Mouse (Mus musculus) embryonic fibroblast, embryonic 13.5 days (primary cell): ENCODE results near the gene Itgb8. TPM values are rescaled to one million over a fixed set of nuclear protein-coding genes. Genes with fewer than 3 reads are reported as not detected.
A peak's percentile ranks its signal among the peaks of the same experiment; 100 is the strongest.

Experiments
- H3K27ac ChIP-seq: 2 replicates; pipeline ENCODE4 v1.5.1; 2012; ENCODE audit warnings: low read length, control low read depth, inconsistent platforms; ENCODE audit not compliant: insufficient read depth
- H3K4me1 ChIP-seq: 2 replicates; pipeline ENCODE4 v1.6.1; 2011; ENCODE audit warnings: low read length; ENCODE audit not compliant: control insufficient read depth, insufficient read depth
- H3K4me3 ChIP-seq: 2 replicates; pipeline ENCODE4 v1.5.1; 2011; ENCODE audit warnings: mild to moderate bottlenecking, control low read depth, low read length; ENCODE audit not compliant: insufficient read depth
- CTCF ChIP-seq: IDR thresholded peaks from 2 replicates; pipeline ENCODE4 v1.5.1; 2011; ENCODE audit warnings: mild to moderate bottlenecking, control low read depth, low read length, moderate library complexity, borderline replicate concordance; ENCODE audit not compliant: insufficient read depth
- POLR2A ChIP-seq: IDR thresholded peaks from 2 replicates; pipeline ENCODE4 v1.6.1; 2011; ENCODE audit warnings: low read depth, mild to moderate bottlenecking, control low read depth, low read length, moderate library complexity
- polyA plus RNA-seq: library from polyadenylated mRNA; stranded (reverse); fragments of >200 nt; gene quantifications from 2 replicates; pipeline ENCODE4 v1.2.4, GENCODE M21; 2011; ENCODE audit warnings: low read depth; ENCODE audit not compliant: missing spikeins, insufficient read length

Gene Itgb8
- polyA plus RNA-seq, 1 experiment = 4.8 TPM

DNA sequence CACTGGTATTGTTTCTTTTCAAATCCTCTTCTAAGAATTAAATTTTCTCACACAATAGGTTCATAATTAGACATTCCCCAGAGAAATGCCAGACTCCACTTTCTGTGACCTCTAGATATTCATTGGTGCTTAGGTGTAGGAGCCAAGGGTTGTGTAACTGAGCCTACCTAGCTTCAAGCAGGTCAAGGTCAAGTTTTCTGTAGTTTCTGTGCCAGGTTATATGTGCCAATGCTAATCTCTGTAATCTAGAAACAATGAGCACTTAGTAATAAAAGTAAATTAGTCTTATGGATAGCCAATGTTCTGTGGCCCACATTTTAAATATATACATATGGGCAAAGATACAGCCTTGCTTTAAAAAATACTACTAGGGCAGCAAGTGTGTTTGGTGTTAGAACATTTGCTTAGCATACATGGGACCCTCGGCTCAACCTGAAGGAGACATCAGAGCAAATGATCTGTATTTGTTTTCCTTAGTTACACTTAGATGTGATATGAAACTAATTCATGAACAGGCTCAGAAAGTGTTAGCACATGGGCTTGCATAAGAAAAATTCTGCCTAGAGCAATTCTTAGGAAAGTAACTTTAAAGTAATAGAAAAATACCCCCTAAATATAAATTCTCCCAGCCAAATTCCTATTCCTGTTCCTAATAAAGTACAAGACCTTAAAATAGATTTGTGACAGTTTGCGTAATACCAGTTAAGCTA lies 56.2 kb downstream of the Itgb8 start:
- TF ChIP-seq CTCF = no peak
- no peak for TF ChIP-seq POLR2A
- H3K4me3 ChIP-seq = no peak overlapping the region

DNA sequence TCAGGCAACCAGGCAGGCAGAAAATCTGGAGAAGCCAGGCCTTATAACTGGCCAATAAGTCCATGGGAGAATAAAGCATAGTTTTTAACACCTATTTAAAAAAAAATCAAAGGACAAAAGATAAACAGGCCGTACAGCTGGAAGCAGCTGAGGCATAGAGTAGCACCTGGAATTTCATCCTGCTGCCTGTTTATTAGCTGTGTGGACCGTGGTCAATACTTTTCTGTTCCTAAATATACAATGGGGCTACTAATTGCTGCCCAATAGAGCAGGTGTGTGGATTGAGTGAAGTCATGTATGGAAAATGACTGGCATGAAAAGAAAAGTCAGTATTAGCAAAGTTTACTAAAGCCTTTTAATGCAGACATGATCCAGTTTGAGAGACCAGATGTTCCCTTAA lies 62.6 kb downstream of the Itgb8 start:
- Histone ChIP-seq H3K4me1 (no peaks in the 10 kb centered on the region), H3K4me3 (no peak overlapping the region), H3K27ac (no peak overlapping the region)
- TF ChIP-seq CTCF (no peak), POLR2A (no peak)

More for the DNA sequence above, 56.2 kb downstream of the Itgb8 start:
- Histone ChIP-seq H3K4me1 (no peaks in the 10 kb centered on the region), H3K27ac (no peak overlapping the region)

DNA sequence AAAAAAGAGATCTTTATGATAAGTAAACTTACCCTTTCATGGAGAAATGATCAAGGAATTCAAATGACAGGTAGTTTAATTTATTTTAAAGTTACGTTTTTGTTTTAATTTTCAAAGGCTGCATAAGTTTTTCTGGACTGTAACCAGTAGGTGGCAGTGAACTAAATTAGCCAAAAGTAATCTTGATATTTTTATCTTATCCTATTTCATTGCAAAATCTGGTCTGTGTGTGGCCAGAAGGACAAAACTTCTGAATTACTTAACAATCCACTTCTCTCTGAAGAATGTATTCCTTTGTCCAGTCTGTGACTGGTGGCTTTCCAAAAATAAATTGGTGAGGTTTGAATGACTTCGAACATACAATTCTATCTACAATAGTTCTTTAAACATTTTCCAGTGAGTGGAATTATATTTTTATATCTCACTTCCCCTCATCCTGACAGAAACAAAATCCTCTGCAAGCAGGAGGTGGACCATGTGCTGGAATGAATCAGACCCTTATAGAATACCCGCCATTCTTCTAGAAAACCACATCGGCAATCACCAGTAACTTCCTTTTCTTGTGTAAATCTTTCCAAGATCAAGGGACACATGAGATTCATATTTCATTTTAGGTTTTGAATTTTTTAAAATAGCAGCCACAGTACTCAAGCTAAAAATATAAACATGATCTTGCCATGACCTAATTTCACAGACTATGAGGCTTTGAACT lies 68.6 kb downstream of the Itgb8 start:
- Histone ChIP-seq H3K27ac (no peak overlapping the region), H3K4me3 (no peak overlapping the region), H3K4me1 (no peaks in the 10 kb centered on the region; the same call in 1 of the 2 replicates)
- TF ChIP-seq CTCF (no peak), POLR2A (no peak)

DNA sequence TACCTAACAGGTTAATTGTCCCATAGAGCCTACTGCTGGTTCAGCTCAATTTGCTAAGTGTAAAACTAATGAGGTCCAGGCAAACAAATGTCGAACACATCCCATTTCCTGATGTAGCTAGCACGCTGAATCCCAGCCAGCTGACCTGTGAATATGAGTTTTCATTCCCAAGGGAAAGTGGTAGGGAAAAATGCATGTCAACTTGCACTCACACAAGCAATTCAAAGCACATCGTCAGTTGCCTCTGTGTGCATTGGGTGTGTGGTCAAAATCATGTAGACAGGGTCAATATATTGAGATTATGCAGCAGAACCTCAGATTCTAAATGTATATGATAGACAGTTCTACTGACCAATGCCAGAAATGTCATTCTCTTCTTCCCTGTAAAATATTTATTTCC lies 69.5 kb downstream of the Itgb8 start:
- H3K4me1 ChIP-seq = no peaks in the 10 kb centered on the region; the same call in 1 of the 2 replicates
- H3K27ac ChIP-seq = no peak overlapping the region
- no peak overlapping the region for H3K4me3 ChIP-seq
- TF ChIP-seq POLR2A = no peak
- TF ChIP-seq CTCF = no peak

DNA sequence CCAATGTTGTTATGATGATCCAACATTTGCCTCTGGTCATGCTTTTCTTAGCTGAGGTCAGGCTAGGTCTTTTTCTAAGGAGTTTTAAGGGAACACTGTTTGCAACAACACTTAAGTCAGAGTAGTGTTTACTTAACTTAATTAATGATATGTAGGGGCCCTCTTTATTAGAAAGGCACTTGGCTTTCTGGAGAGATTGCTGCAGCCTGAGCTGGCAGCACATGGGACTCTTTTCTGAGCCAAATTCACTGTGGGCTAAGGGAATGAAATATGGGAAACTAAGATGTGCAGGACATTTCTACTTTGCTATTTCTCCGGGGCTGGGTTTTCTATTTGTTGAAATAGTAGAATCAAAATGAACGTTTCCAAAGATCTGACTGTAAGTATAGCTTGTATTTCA lies 73.5 kb downstream of the Itgb8 start:
- H3K27ac ChIP-seq = no peak overlapping the region; the same call in 1 of the 2 replicates
- no peak for TF ChIP-seq POLR2A
- no peak for TF ChIP-seq CTCF
- H3K4me1 ChIP-seq = no peaks in the 10 kb centered on the region; the same call in 1 of the 2 replicates
- H3K4me3 ChIP-seq = no peak overlapping the region

DNA sequence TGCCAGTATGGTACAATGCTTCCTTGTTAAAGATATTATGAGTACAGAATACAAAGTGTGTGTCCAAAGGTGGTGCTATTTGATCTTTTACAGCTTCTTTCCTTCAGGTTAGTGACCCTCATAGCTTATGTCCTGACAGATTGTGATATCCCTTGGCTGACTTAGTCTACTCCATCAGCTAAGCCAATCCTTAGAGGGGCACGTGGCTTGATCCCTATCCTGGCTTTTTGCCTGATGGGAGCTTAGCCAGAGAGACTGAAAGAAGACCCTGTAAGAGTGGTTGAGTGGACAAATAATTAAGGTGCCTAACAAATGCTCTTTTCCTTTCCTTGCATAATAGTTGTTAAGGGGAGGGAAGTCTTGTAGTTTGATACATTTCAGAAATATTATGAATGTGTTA lies 73.9 kb downstream of the Itgb8 start:
- TF ChIP-seq CTCF (no peak), POLR2A (no peak)
- no peaks in the 10 kb centered on the region; the same call in 1 of the 2 replicates for H3K4me1 ChIP-seq
- H3K27ac ChIP-seq = peak overlapping the region; percentile 20; the same call in 1 of the 2 replicates
- H3K4me3 ChIP-seq = no peak overlapping the region

DNA sequence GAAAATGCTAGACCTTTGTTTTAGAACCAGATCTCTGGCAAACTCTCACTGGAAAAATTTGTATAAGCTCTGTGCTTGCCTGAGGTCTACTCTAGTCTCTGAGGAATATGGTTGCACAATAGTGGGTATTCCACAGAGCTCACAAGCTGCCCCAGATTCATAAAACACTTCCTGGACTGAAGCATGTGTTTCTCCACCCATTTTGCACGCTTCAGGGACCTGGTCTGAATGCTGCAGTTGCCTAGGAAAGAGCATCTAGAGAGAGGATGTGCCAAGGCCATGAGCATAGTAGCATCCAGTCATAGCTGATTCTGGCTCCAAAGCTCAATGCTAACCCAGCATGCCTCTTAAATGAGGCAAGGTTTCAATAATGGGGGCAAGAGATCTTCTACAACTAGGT lies 74.4 kb downstream of the Itgb8 start:
- TF ChIP-seq POLR2A = no peak
- Histone ChIP-seq H3K27ac (no peak overlapping the region; the same call in 1 of the 2 replicates), H3K4me3 (no peak overlapping the region), H3K4me1 (no peaks in the 10 kb centered on the region; the same call in 1 of the 2 replicates)

DNA sequence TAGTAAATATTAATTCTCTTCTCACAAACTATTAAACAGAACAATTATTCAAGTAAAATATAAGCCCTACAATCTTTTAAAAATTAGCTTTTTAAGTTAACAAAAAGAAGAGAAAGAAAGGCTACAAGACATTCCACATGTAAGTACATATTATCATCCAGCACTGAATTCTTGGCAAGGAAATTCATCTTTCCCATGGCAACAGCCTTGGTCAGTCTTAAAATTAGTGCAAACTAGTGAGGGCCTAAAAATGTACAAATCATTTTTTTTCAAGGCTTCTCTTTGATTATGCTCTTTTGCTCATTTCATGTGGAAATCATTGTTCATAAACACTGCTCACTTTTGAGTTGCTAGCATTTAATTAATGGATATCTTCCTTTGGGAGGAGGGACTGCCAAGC lies 77.8 kb downstream of the Itgb8 start:
- no peak for TF ChIP-seq CTCF
- no peak for TF ChIP-seq POLR2A
- Histone ChIP-seq H3K4me3 (no peak overlapping the region), H3K27ac (no peak overlapping the region), H3K4me1 (no peaks in the 10 kb centered on the region)

DNA sequence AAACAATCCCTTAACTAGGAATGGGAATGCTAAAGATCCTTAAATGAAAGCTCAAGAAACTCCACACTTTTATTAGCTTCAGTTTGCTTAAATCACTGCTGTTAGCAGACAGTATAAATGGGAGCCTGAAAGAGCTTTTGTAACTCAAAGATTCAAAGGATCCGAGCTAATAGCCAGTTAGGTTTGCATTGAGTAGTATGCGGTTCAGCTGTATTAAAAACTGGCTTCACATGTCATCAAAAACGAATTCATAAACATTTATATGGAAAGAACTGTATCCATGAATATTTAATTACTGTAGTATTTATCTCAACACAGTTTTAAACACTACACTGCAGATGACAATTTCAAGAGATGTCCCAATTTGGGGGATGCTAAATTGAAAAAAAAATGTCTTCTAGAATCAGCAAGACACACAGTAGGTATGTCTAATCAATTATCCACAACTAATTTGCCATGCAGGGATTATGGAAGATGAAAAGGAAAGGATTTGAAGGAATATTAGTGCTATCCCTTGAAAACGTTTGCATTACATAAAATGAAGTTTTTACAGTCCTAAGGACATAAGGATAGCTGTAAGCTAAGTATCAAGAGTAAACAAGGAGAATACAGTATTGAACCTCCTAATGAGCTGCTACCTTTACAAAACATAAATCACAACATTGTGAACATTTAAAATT lies 79.2 kb downstream of the Itgb8 start:
- TF ChIP-seq POLR2A (no peak), CTCF (no peak)
- Histone ChIP-seq H3K27ac (no peak overlapping the region), H3K4me3 (no peak overlapping the region), H3K4me1 (no peaks in the 10 kb centered on the region)

DNA sequence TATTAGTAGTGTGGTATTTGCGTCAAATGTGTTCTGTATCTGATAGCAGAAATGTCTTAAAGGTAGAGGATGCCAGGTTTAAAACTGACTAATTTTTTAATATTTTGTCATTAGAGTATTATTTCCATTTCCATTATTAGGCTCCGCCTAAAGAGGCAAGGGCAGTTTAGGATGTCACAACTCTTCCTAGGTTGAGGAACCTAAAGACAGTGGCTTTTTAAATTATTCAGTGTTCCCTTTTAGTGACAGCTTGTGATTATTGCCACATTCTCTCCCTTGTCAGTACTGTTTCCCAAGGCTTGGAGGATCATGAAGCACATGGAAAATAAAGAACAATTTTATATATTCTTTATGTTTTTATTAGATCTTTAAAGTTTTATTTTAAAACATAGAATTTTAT lies 80.9 kb downstream of the Itgb8 start:
- no peak overlapping the region for H3K4me3 ChIP-seq
- H3K4me1 ChIP-seq = no peaks in the 10 kb centered on the region
- H3K27ac ChIP-seq = no peak overlapping the region
- no peak for TF ChIP-seq POLR2A
- no peak for TF ChIP-seq CTCF
